Mouse (Mus musculus): ENCODE data around the gene 4930558C23Rik. TPM values are rescaled to one million over a fixed set of nuclear protein-coding genes. Genes with fewer than 3 reads are reported as not detected.
A peak's percentile ranks its signal among the peaks of the same experiment; 100 is the strongest.
"Not testable (repeated sequence)": the region's sequence is repeated elsewhere in the genome, so short reads cannot be mapped to it uniquely, and the experiment has no call there.

4930558C23Rik gene
- polyA plus RNA-seq, 1 experiment from 2014 or later, result not detected

GRCm38 (mm10) chr3:95428423-95428822 lies 25.8 kb upstream of the 4930558C23Rik start:
- not testable (repeated sequence) for H3K4me1 ChIP-seq (replicated peaks); ATAC-seq (ENCODE audit: insufficient number of reproducible peaks, insufficient read depth, low FRiP score, low TSS enrichment, low read depth)

GRCm38 (mm10) chr3:95427891-95428238 lies 25.2 kb upstream of the 4930558C23Rik start:
- not testable (repeated sequence) for H3K4me1 ChIP-seq (replicated peaks); H3K36me3 ChIP-seq; H3K27me3 ChIP-seq; H3K27ac ChIP-seq; ATAC-seq (ENCODE audit: insufficient number of reproducible peaks, insufficient read depth, low FRiP score, low TSS enrichment, low read depth)
- Histone ChIP-seq H3K4me3 (replicated peaks) (peak overlapping the region; percentile 31), H3K9me3 (0 out of 2 replicates have a peak, but pooled peaks cover 11% of the 10 kb centered on the region), H3K9ac (replicated peaks) (peak overlapping the region; percentile 51; the same call in 1 of the 2 replicates), H3K4me2 (peak overlapping the region; percentile 55)
- WGBS, result 22% methylated on average over 15 of the region's 21 CpGs

More at GRCm38 (mm10) chr3:95428423-95428822, 25.8 kb upstream of the 4930558C23Rik start:
- H3K27ac ChIP-seq; H3K9ac ChIP-seq (replicated peaks); H3K36me3 ChIP-seq; H3K4me3 ChIP-seq (replicated peaks); H3K27me3 ChIP-seq; H3K4me2 ChIP-seq: not testable (repeated sequence)
- 0 out of 2 replicates have a peak, but pooled peaks cover 11% of the 10 kb centered on the region for H3K9me3 ChIP-seq
- 81% methylated on average over 5 of the region's 11 CpGs for WGBS

- H3K36me3 ChIP-seq; H3K4me1 ChIP-seq (replicated peaks); H3K27me3 ChIP-seq; H3K27ac ChIP-seq: not testable (repeated sequence)
- Histone ChIP-seq H3K9me3 (0 out of 2 replicates have a peak, but pooled peaks cover 11% of the 10 kb centered on the region), H3K4me3 (replicated peaks) (peak overlapping the region; percentile 31), H3K4me2 (peak overlapping the region; percentile 55), H3K9ac (replicated peaks) (peak overlapping the region; percentile 51; the same call in 1 of the 2 replicates)
- WGBS, result 36% methylated on average over 11 of the region's 33 CpGs
- peak; percentile 47; the same call in 1 of the 2 replicates for ATAC-seq (ENCODE audit: insufficient number of reproducible peaks, insufficient read depth, low FRiP score, low TSS enrichment, low read depth)
Observed at GRCm38 (mm10) chr3:95427117-95427890, 24.7 kb upstream of the 4930558C23Rik start.

GRCm38 (mm10) chr3:95426476-95426875 lies 23.8 kb upstream of the 4930558C23Rik start:
- H3K36me3 ChIP-seq; H3K4me1 ChIP-seq (replicated peaks); H3K9ac ChIP-seq (replicated peaks); H3K4me2 ChIP-seq; H3K27me3 ChIP-seq; H3K27ac ChIP-seq; ATAC-seq (ENCODE audit: insufficient number of reproducible peaks, insufficient read depth, low FRiP score, low TSS enrichment, low read depth); H3K4me3 ChIP-seq (replicated peaks): not testable (repeated sequence)
- peaks cover 16% of the 10 kb centered on the region; the same call in 1 of the 2 replicates for H3K9me3 ChIP-seq
- WGBS, result 89% methylated on average over 5 of the region's 5 CpGs

- Histone ChIP-seq H3K9ac (replicated peaks) (no peak overlapping the region), H3K4me1 (replicated peaks) (no peaks in the 10 kb centered on the region), H3K27me3 (no peaks in the 10 kb centered on the region), H3K9me3 (peaks cover 43% of the 10 kb centered on the region), H3K4me3 (replicated peaks) (no peak overlapping the region), H3K4me2 (no peak overlapping the region), H3K36me3 (no peaks in the 10 kb centered on the region), H3K27ac (no peak overlapping the region)
- WGBS, result 92% methylated on average over 6 of the region's 6 CpGs
- ATAC-seq (ENCODE audit: insufficient number of reproducible peaks, insufficient read depth, low FRiP score, low TSS enrichment, low read depth), result no peak
Observed at GRCm38 (mm10) chr3:95417866-95418265, 15.2 kb upstream of the 4930558C23Rik start.

- Histone ChIP-seq H3K27me3 (no peaks in the 10 kb centered on the region), H3K9ac (replicated peaks) (no peak overlapping the region), H3K4me1 (replicated peaks) (no peaks in the 10 kb centered on the region), H3K4me3 (replicated peaks) (no peak overlapping the region), H3K9me3 (peaks cover 9% of the 10 kb centered on the region; the same call in 1 of the 2 replicates), H3K27ac (no peak overlapping the region), H3K36me3 (no peaks in the 10 kb centered on the region), H3K4me2 (no peak overlapping the region)
- 73% methylated on average over 1 of the region's 1 CpGs for WGBS
- no peak for ATAC-seq (ENCODE audit: insufficient number of reproducible peaks, insufficient read depth, low FRiP score, low TSS enrichment, low read depth)
Observed at GRCm38 (mm10) chr3:95412268-95412667, 9.6 kb upstream of the 4930558C23Rik start.

- Histone ChIP-seq H3K4me2 (no peak overlapping the region), H3K9ac (replicated peaks) (no peak overlapping the region), H3K27me3 (no peaks in the 10 kb centered on the region), H3K4me1 (replicated peaks) (no peaks in the 10 kb centered on the region), H3K9me3 (no peaks in the 10 kb centered on the region), H3K36me3 (no peaks in the 10 kb centered on the region), H3K27ac (no peak overlapping the region), H3K4me3 (replicated peaks) (no peak overlapping the region)
- ATAC-seq (ENCODE audit: insufficient number of reproducible peaks, insufficient read depth, low FRiP score, low TSS enrichment, low read depth), result no peak
- WGBS, result 89% methylated on average over 2 of the region's 2 CpGs
Observed at GRCm38 (mm10) chr3:95408852-95409251, 6.2 kb upstream of the 4930558C23Rik start.

- 79% methylated on average over 1 of the region's 1 CpGs for WGBS
- H3K27ac ChIP-seq, result no peak overlapping the region
- no peak overlapping the region for H3K4me2 ChIP-seq
- no peaks in the 10 kb centered on the region for H3K4me1 ChIP-seq (replicated peaks)
- no peaks in the 10 kb centered on the region for H3K27me3 ChIP-seq
- no peaks in the 10 kb centered on the region for H3K9me3 ChIP-seq
- no peak overlapping the region for H3K4me3 ChIP-seq (replicated peaks)
- no peak for ATAC-seq (ENCODE audit: insufficient number of reproducible peaks, insufficient read depth, low FRiP score, low TSS enrichment, low read depth)
- H3K9ac ChIP-seq (replicated peaks), result no peak overlapping the region
- H3K36me3 ChIP-seq, result no peaks in the 10 kb centered on the region
Observed at GRCm38 (mm10) chr3:95407728-95408127, 5.1 kb upstream of the 4930558C23Rik start.

- no peaks in the 10 kb centered on the region for H3K4me1 ChIP-seq (replicated peaks)
- H3K27ac ChIP-seq, result no peak overlapping the region
- no peaks in the 10 kb centered on the region for H3K36me3 ChIP-seq
- no peak for ATAC-seq (ENCODE audit: insufficient number of reproducible peaks, insufficient read depth, low FRiP score, low TSS enrichment, low read depth)
- peaks cover 5% of the 10 kb centered on the region for H3K9me3 ChIP-seq
- 85% methylated on average over 4 of the region's 4 CpGs for WGBS
- no peak overlapping the region for H3K9ac ChIP-seq (replicated peaks)
- H3K4me3 ChIP-seq (replicated peaks), result no peak overlapping the region
- no peaks in the 10 kb centered on the region for H3K27me3 ChIP-seq
- no peak overlapping the region for H3K4me2 ChIP-seq
Observed at GRCm38 (mm10) chr3:95394385-95394784, 8.3 kb downstream of the 4930558C23Rik start.

GRCm38 (mm10) chr3:95385401-95386075 lies 17.1 kb downstream of the 4930558C23Rik start:
- WGBS, result 88% methylated on average over 5 of the region's 5 CpGs
- ATAC-seq (ENCODE audit: insufficient number of reproducible peaks, insufficient read depth, low FRiP score, low TSS enrichment, low read depth), result no peak

GRCm38 (mm10) chr3:95373208-95373607 lies 29.4 kb downstream of the 4930558C23Rik start:
- Histone ChIP-seq H3K27ac (no peak overlapping the region), H3K4me3 (replicated peaks) (no peak overlapping the region), H3K9ac (replicated peaks) (no peak overlapping the region), H3K9me3 (peaks cover 33% of the 10 kb centered on the region), H3K4me2 (no peak overlapping the region), H3K4me1 (replicated peaks) (no peaks in the 10 kb centered on the region), H3K27me3 (no peaks in the 10 kb centered on the region), H3K36me3 (no peaks in the 10 kb centered on the region)
- no peak for ATAC-seq (ENCODE audit: insufficient number of reproducible peaks, insufficient read depth, low FRiP score, low TSS enrichment, low read depth)
- WGBS, result 84% methylated on average over 10 of the region's 10 CpGs

More at GRCm38 (mm10) chr3:95385401-95386075, 17.1 kb downstream of the 4930558C23Rik start:
- no peak overlapping the region for H3K4me3 ChIP-seq (replicated peaks)
- no peaks in the 10 kb centered on the region for H3K9me3 ChIP-seq
- no peak overlapping the region for H3K9ac ChIP-seq (replicated peaks)
- no peaks in the 10 kb centered on the region for H3K4me1 ChIP-seq (replicated peaks)
- no peak overlapping the region for H3K27ac ChIP-seq
- no peaks in the 10 kb centered on the region for H3K27me3 ChIP-seq
- H3K36me3 ChIP-seq, result no peaks in the 10 kb centered on the region
- H3K4me2 ChIP-seq, result no peak overlapping the region
